Mouse (Mus musculus) lung, adult 2 months (tissue): ENCODE data around the gene Dst. TPM values are rescaled to one million over a fixed set of nuclear protein-coding genes. Genes with fewer than 3 reads are reported as not detected.

ENCODE experiments used
- DNase-seq: peaks from one replicate; pipeline ENCODE4 v3.0.0; 2022
- H3K4me1 ChIP-seq: fragments of 200-500 bp; 2 replicates; pipeline ENCODE4 v1.6.1; 2011; ENCODE audit warnings: low read length; ENCODE audit not compliant: control insufficient read depth, insufficient read depth
- H3K4me3 ChIP-seq: fragments of 200-500 bp; replicated peaks from 2 replicates; pipeline ENCODE3; 2011; ENCODE audit warnings: low read depth, mild to moderate bottlenecking, control low read depth, low read length; ENCODE audit errors: extremely low read depth
- CTCF ChIP-seq: fragments of 200-500 bp; IDR thresholded peaks from 2 replicates; pipeline ENCODE4 v1.5.1; 2011; ENCODE audit warnings: mild to moderate bottlenecking, low read length, control low read depth; ENCODE audit not compliant: insufficient read depth
- POLR2A ChIP-seq: fragments of 200-500 bp; IDR thresholded peaks from 2 replicates; pipeline ENCODE4 v1.6.1; 2011; ENCODE audit warnings: low read depth, mild to moderate bottlenecking, control low read depth, low read length, borderline replicate concordance; ENCODE audit errors: extremely low read depth
- WGBS: fragments of 180-500 bp; shearing (Covaris S2); methylation state at CpG from one replicate; pipeline ENCODE4 v1.1.7; 2018; 5-methylcytosine and 5-hydroxymethylcytosine counted together
- polyA plus RNA-seq: library from polyadenylated mRNA; depleted of rRNA; stranded (reverse); fragments of >200 nt; gene quantifications from 2 replicates; pipeline ENCODE4 v1.2.3, GENCODE M21; 2012

The Dst gene
- polyA plus RNA-seq, 1 experiment = 55.4 TPM

DNA sequence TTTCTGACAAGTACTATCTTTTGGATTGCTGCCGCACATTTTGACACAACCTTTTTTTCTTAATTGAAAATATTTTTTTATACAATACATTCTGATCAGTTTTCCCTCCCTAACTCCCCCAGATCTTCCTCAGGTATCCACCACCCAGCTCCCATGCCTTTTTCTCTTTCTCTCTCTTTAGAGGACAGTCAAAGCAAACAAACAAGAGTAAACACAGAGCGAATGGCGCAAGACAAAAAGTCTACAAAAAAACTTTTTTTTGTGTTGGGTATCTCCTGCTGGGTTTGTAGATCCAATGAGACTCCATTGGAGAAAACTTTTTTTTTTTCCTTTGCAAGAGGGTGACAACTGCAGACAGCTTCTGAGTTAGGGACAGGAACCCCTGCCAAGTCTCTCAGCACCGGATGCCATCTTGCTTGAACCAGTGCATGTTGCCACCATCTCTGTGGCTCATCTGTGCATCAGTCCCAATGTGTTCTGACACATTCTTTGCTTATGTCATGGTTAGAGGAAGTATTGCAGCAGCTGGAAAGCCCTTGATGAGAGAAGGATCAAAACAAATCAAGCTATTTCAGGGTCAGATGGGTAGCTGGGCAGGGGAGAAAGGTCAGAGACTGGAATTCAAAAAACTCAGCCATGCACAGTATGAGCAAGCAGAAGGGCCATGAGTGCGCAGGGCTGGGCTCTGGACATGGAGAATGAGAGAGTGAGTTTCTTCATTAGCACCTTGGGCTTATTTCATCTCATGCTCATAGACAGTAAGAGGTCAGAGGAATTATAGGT is 88.3 kb downstream of the Dst start:
- DNase-seq = no peak
- Histone ChIP-seq H3K4me3 (no peak overlapping the region), H3K4me1 (no peaks in the 10 kb centered on the region)
- WGBS = 74% methylated on average over 5 of the region's 5 CpGs
- TF ChIP-seq POLR2A (no peak), CTCF (no peak)

DNA sequence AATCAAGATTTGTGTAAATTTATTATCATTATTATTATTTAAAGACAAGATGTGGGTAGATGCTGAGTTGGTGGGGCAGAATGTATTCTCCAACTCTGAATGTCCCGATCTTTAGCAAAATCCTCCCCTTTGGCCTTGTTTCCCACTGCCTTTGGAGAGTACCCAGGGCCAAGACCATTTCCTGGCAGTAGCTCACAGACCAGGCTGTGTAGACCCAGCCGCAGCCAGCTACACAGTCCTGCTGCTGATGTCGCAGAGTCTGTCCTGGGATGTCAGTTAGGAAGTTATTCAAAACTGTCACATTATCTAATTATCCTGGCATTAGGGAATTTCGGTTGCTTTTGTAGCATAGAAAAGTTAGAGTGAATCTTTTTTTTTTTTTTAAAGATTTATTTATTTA is 94.3 kb downstream of the Dst start:
- no peak for TF ChIP-seq CTCF
- no peak for TF ChIP-seq POLR2A
- peaks cover 4% of the 10 kb centered on the region; the same call in 1 of the 2 replicates for H3K4me1 ChIP-seq
- 61% methylated on average over 4 of the region's 4 CpGs for WGBS
- no peak overlapping the region for H3K4me3 ChIP-seq
- no peak for DNase-seq

DNA sequence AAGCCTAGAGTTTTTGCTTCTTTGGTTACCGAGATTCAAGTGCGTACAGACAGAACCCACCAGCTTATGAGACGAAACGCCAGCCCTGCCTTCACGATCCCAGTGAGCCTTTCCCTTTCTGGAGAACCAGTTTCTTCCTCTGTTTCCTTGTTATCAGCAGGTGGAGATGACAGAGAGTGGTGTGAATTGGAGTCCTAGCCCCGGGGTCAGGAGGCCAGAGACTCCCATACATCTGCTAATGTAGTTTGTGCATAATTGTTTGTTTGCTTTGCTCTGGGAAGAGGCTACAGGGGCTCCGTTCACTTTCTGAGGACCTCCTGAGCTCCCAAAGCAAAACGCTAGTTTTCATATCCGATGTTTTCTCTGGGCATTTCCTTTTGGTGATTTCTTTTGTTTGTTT is 94.9 kb downstream of the Dst start:
- 45% methylated on average over 9 of the region's 9 CpGs for WGBS
- no peak overlapping the region for H3K4me3 ChIP-seq
- TF ChIP-seq POLR2A (no peak), CTCF (no peak)
- H3K4me1 ChIP-seq = peaks cover 7% of the 10 kb centered on the region; the same call in 1 of the 2 replicates
- DNase-seq = no peak

DNA sequence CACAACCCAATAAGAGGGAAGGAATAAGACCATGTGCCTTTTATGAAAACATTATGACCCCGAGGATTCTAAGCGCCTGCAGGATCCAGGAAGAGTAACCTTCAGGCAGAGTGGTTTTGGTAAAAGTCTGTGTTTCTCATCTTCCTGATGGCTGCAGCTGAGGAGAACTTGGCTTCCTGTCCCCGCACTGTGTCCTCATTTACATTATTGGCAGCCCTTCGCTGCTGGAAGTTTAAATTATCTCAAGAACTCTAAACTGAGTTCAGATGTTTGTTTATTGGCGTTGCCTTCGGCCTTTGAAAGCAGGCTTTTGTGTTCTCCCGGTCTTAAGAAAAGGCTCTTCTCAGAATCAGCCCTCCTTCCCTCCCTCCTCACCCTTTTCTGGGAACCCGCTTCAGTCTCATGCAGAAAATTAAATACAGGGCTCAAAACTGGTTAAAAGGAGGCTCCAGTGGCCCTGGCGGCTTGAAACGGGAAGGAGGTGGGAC is 97.3 kb downstream of the Dst start:
- DNase-seq = no peak

DNA sequence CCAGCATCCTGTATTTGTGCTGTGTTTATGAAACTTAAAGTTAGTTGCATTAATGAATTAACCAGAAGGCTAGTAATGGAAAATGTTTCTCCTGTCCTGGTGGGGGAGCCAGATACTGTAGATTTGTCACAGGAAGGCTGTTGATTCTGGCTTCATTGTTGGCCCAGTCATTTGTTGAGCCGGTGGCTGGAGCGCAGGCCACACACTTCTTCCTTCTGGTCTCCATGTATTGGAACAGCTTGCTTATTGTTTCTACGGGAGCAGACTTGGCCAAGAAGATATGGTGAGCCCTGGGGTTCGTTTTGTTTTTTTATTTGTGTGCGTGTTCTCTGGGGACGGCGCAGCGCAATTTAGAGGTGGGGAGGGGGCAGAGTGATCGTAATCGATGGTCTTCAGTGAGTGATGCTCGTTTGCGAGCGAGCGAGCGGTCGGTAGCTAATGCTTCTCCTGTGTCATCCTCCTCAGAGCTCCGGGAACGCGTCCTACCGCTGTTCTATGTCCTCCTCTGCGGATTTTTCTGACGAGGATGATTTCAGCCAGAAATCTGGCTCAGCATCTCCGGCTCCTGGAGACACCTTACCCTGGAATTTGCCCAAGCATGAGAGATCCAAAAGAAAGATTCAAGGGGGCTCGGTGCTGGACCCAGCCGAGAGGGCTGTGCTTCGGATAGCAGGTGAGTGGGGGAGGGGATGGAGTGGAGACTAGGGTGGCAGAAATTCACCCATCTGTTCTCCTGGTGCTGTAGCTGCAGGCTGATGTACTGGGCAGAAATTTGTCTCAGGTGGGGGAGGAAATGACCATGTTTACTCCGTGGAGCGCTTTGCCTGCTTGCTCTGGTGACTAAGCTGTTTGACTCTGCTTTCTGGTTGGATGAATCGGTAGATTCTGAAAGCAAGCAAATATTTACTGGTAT is 98.0 kb downstream of the Dst start:
- 4% methylated on average over 29 of the region's 29 CpGs for WGBS
- Histone ChIP-seq H3K4me1 (peaks cover 7% of the 10 kb centered on the region; the same call in 1 of the 2 replicates), H3K4me3 (peak overlapping the region; percentile 69)
- TF ChIP-seq CTCF = peak; percentile 37; the same call in 1 of the 2 replicates
- peak; percentile 22; the same call in 1 of the 2 replicates for TF ChIP-seq POLR2A
- peak; percentile 49 for DNase-seq

More for the DNA sequence above, 97.3 kb downstream of the Dst start:
- Histone ChIP-seq H3K4me1 (peaks cover 7% of the 10 kb centered on the region; the same call in 1 of the 2 replicates), H3K4me3 (no peak overlapping the region)
- TF ChIP-seq CTCF (no peak), POLR2A (no peak)
- WGBS = 5% methylated on average over 10 of the region's 10 CpGs

DNA sequence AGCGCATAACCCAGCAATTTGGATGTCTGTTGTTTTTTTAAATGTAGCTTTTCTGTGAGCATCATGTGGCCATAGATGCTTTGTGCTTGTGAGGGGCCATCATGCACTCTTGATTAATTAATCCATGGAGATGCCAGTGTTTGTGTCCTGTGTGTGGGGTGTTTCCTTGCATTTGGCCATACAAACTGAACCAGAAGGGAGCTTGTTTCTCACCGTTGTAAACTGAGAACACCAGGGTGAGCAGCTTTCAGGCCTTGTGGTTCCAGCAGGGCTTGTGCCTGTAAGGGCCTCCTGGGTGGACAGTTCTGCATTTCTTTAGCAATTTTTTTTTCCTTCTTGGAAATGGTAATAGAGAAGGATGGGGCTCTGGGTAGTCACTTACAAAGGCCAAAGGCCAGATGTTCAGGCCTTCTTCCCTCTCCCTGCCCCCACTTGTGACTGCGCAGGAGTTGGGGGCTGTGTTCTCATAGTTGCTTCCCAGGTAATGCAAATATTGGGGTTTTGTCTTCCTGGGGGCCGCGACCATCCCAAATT is 98.9 kb downstream of the Dst start:
- 63% methylated on average over 5 of the region's 5 CpGs for WGBS
- H3K4me3 ChIP-seq = peak overlapping the region; percentile 11
- peaks cover 7% of the 10 kb centered on the region; the same call in 1 of the 2 replicates for H3K4me1 ChIP-seq

DNA sequence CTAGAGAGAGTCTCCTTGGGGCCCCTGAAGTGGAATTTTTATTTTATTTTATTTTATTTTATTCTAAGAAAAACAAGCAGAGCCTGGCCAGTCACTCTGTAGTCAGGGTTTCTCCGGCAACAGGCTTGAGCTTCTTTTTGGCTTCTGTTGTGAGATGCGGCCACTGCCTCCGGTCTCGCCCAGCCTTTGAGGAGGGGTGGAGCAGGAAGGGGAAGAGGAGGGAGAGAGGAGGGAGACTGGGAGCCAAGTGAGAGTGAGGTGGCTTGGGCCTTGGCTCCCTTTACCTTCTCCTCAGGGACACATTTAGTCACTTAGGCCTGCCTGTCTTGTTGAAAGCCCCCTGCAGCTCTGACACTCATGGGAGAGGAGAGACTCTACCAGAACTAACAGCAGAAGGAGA is 99.4 kb downstream of the Dst start:
- DNase-seq = peak; percentile 12
- WGBS = 72% methylated on average over 4 of the region's 4 CpGs
- TF ChIP-seq POLR2A = no peak
- no peak for TF ChIP-seq CTCF
- H3K4me1 ChIP-seq = peaks cover 7% of the 10 kb centered on the region; the same call in 1 of the 2 replicates
- H3K4me3 ChIP-seq = no peak overlapping the region

More for the DNA sequence above, 98.9 kb downstream of the Dst start:
- TF ChIP-seq POLR2A (no peak), CTCF (no peak)
- DNase-seq = no peak

DNA sequence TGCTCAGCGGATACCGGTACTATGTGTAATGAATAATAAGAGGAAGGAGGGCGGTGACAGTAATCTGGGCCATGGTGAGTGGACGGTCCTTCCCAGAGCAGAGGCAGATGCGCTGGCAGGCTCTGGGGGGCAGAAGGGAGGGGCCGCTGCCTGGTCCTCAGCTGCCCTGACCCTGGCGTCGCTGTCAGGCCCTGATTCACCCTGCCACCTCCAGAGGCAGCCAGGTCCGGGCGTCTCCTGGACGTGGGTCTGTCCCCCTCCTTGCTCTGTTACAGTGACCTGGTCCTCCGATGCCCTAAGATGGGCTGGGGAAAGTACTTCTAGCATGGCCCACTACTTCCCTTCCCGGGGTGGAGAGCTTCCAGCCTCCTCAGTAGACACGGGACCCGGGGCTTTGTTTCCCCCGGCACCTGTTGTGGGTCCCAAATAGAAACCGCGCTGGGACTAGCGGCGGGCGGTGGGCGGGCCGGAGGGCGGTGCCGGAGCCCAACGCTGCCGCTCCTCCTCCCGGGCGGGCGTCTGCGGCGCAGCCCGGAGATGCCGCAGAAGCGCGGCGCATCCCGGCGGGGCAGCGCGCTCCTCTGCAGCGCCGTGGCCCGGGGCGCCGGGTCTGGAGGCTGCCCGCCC is 103.1 kb downstream of the Dst start:
- Histone ChIP-seq H3K4me1 (peaks cover 7% of the 10 kb centered on the region; the same call in 1 of the 2 replicates), H3K4me3 (peak overlapping the region; percentile 87)
- WGBS = under 1% methylated on average over 47 of the region's 47 CpGs
- TF ChIP-seq POLR2A (peak; percentile 31; the same call in 1 of the 2 replicates), CTCF (no peak)
- DNase-seq = peak; percentile 62
